Mouse (Mus musculus) embryonic fibroblast, embryonic 13.5 days (primary cell): Measurements from ENCODE around the gene Bcl7a.

Experiments
- CTCF ChIP-seq: IDR thresholded peaks from 2 replicates; pipeline ENCODE4 v1.5.1; 2011; ENCODE audit warnings: mild to moderate bottlenecking, control low read depth, low read length, moderate library complexity, borderline replicate concordance; ENCODE audit not compliant: insufficient read depth
- POLR2A ChIP-seq: IDR thresholded peaks from 2 replicates; pipeline ENCODE4 v1.6.1; 2011; ENCODE audit warnings: low read depth, mild to moderate bottlenecking, control low read depth, low read length, moderate library complexity

GRCm38 (mm10) chr5:123416149-123416548, 72.5 kb downstream of the Bcl7a start:
- TF ChIP-seq POLR2A, result no peak
- no peak for TF ChIP-seq CTCF
